Mouse (Mus musculus): ENCODE measurements around the gene Cux1. TPM values are rescaled to one million over a fixed set of nuclear protein-coding genes. Genes with fewer than 3 reads are reported as not detected.

Cux1 gene
- total RNA-seq (2022): 100 to 1,000 TPM in 2 of 4 experiments, 10 to 100 TPM in 2; 88.2 to 135 (median 105) TPM

- DNase-seq: peak; percentile 75
These were observed at the start of gene Cux1 for GRCm38 (mm10) chr5:136567176-136568025. Gene Cux1, minus strand, starts transcription at chr5:136567490.

- DNase-seq: no peak
These were observed 45.1 kb upstream of the Cux1 start for GRCm38 (mm10) chr5:136612391-136612790.

GRCm38 (mm10) chr5:136608814-136609434, 41.6 kb upstream of the Cux1 start:
- no peak for DNase-seq

GRCm38 (mm10) chr5:136605144-136605543, 37.9 kb upstream of the Cux1 start:
- DNase-seq: no peak

GRCm38 (mm10) chr5:136603176-136603964, 36.1 kb upstream of the Cux1 start:
- DNase-seq: no peak

GRCm38 (mm10) chr5:136600511-136600910, 33.2 kb upstream of the Cux1 start:
- no peak for DNase-seq

GRCm38 (mm10) chr5:136594896-136595540, 27.7 kb upstream of the Cux1 start:
- DNase-seq: no peak

- no peak for DNase-seq
These were observed 24.7 kb upstream of the Cux1 start for GRCm38 (mm10) chr5:136591816-136592499.

- DNase-seq: no peak
These were observed 21.7 kb upstream of the Cux1 start for GRCm38 (mm10) chr5:136589002-136589401.

- DNase-seq: no peak
These were observed 21.2 kb upstream of the Cux1 start for GRCm38 (mm10) chr5:136588471-136588870.

GRCm38 (mm10) chr5:136584676-136585285, 17.5 kb upstream of the Cux1 start:
- no peak for DNase-seq

GRCm38 (mm10) chr5:136583666-136584464, 16.6 kb upstream of the Cux1 start:
- no peak for DNase-seq

- no peak for DNase-seq
These were observed 16.0 kb upstream of the Cux1 start for GRCm38 (mm10) chr5:136583256-136583655.

GRCm38 (mm10) chr5:136582201-136582600, 14.9 kb upstream of the Cux1 start:
- no peak for DNase-seq

GRCm38 (mm10) chr5:136581625-136582024, 14.3 kb upstream of the Cux1 start:
- DNase-seq: no peak

GRCm38 (mm10) chr5:136581166-136581565, 13.9 kb upstream of the Cux1 start:
- DNase-seq: no peak

GRCm38 (mm10) chr5:136578201-136578600, 10.9 kb upstream of the Cux1 start:
- DNase-seq: no peak

GRCm38 (mm10) chr5:136570171-136570570, 2.9 kb upstream of the Cux1 start:
- DNase-seq: no peak

- DNase-seq: peak; percentile 73
These were observed 1.5 kb upstream of the Cux1 start for GRCm38 (mm10) chr5:136568776-136569175.

GRCm38 (mm10) chr5:136568026-136568765, 906 bp upstream of the Cux1 start:
- no peak for DNase-seq
